Mouse (Mus musculus) layer of hippocampus, adult 18-20 months (tissue): Measurements from ENCODE around the gene Camk2b. TPM values are rescaled to one million over a fixed set of nuclear protein-coding genes. Genes with fewer than 3 reads are reported as not detected.
"Not testable (repeated sequence)": the region's sequence is repeated elsewhere in the genome, so short reads cannot be mapped to it uniquely, and the experiment has no call there.

Source experiments
- DNase-seq, 2 experiments: peaks; one replicate each; pipeline ENCODE4 v3.0.0; 2022; ENCODE audit warnings: low spot score in 2 of 2
- total RNA-seq, 2 experiments: library from RNA; stranded (reverse); gene quantifications; 2 replicates each; pipeline ENCODE4 v1.2.3; 2021

Gene Camk2b
- total RNA-seq, 2 experiments from 2014 or later, result 1,052 to 1,163 TPM

DNA sequence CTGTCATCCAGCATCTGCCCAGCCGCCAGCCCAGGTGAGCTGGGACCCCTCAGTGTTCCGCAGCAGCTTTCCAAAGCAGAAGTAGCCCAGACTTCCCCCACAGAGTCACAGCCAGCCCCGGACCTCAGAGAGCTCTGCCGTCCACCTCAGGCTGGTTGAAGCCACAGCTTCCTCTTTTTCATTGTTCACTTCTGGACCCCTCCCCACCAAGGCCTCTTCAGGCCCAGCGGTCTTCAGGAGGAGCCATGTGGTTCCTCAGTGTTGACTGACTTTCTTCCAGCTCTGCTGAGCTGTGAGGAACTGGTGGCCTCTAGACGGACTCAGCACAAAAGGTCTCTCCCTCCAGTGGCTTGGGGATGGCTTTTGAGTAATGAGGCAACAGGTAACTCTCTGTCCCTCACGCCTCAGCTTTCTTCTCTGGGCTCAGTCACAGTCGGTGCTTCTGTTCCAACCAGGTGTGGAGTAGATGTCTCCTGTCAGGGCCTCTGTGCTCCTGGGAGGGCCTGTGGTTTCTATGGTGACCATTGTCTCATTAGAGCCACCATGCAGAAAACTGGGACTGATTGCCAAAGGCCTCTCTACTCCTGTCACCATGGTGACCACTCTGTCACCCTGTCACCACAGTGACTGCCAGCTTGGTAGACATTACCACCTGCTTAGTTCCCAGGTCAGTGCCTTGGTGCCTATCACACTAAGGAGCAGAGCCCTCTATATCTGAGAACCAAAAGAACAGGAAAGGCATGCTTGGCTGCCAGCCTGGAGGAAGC, 116.4 kb downstream of the Camk2b start, which contains the start of gene Gck:
Gene Gck (minus strand): TSS at position 496 of the 767 bp plus-strand sequence.
- DNase-seq, result no peak

DNA sequence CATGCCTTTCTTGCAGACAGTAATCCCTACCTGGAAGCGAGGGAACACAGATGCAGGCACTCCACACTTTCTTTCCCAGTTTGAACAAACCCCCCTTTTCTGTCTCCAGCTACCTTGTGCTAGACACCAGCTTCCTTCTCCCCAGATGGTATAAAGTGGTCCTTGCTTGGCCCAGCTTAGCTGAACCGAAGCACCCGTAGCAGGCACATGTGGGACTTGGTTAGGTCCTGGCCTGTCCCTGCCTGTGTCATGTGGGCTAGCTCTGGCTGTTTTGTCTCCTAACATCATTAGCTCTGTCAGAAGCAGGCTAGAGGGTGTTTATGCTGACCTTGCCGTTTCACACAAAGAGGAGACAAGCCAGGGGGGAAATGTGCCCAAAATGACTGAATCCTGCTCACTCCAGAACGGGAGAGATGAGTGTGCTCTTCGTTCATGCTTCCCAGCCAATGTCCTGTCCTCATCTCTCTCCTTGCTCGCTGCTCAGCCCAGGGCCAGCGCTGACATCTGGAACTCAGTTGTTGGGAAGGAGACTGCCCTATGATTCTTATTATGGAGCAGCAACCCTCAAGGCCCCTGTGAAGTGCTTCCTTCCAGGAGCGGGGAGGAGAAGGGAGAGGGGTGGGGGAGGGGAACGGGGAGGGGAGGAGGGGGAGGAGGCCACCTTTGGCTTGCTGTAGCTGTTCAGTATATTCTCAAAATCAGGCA, 117.5 kb downstream of the Camk2b start:
- DNase-seq, result no peak

DNA sequence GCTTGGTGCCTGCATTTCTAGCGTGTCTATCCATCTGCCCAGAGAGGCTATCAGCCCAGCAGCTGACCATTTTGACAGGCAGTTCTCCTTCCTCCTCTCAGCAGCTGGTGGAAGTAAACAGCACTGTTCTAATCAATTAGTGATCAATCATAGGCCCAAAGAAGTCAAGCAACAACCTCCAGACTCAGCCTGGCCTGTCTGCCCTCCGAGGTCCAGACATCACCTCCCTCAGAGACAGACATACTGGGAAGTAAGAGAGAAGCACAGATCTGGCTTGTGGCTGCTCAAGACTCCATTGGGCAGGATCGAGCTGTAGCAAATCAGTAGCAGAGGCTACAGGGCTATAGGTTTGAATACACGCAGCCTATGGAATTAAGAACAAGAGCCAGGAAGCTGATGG, 118.4 kb downstream of the Camk2b start:
- DNase-seq, result no peak

DNA sequence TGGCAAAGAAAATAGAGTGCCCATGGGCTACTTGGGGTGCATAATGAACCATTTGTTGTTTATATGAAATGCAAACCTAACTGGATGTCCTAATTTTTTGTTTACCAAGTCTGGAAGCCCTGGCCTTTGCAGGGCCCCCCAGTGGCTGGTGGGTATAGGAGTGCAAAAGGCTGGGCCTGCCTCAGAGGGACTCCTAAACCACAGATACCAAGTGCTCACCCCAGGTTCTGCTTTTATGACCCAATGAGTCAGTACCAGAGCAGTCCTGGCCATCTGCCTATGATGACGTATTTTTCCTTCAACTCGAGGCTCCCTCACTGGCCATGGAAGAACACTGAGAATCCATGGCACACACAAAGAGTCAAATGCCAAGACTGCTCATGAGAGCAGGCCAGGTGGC, 121.1 kb downstream of the Camk2b start:
- no peak for DNase-seq

DNA sequence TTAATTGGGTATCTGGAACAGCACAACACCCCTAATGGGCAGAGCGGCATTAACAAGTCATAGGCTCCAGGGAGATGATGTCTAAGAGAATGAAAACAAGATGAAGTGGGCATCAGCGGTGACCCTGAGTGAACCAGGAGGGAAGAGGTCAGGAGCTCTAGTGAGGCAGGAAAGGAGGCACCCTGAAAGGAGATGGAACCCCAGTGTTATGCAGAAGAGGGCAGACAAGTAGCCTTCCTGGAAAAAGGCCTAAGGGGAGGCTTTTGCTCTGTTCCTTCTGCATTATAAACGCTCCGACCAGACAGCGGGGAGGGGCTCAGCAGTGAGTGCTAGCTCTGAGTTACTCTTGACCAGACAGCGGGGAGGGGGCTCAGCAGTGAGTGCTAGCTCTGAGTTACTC, 123.2 kb downstream of the Camk2b start:
- DNase-seq, result no peak

DNA sequence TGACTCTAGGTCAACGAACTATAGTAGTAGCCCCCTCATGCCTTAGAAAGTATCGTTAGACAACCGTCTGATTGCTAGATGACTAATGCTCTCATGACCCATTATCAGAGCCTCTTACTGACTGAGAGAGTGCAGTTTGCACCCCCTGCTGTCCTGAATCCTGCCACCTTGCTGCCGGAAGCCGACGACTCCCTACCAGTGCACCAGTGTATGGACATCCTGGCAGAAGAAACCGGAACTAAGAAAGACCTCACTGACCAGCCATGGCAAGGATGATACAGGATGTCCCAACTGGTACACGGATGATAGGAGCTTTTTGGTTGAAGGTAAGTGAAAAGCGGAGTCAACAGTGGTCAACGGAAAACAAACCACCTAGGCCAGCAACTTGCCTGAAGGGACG, 131.6 kb downstream of the Camk2b start:
- not testable (repeated sequence) for DNase-seq

DNA sequence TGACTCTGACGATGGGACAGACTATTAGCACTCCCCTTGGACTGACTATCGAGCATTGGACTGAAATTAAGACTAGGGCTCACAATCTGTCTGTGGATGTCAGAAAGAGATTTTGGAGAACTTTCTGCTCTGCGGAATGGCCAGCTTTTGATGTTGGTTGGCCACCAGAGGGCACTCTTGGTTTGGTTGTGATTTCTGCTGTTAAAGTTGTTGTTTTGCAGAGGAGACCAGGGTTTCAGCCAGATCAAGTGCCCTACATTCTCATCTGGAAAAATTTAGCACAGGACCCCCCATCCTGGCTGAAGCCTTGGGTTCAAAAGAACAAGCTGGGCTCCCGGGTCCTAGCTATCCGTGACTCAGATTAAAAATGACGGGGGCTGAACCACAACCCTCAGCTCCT, 134.2 kb downstream of the Camk2b start:
- not testable (repeated sequence) for DNase-seq

DNA sequence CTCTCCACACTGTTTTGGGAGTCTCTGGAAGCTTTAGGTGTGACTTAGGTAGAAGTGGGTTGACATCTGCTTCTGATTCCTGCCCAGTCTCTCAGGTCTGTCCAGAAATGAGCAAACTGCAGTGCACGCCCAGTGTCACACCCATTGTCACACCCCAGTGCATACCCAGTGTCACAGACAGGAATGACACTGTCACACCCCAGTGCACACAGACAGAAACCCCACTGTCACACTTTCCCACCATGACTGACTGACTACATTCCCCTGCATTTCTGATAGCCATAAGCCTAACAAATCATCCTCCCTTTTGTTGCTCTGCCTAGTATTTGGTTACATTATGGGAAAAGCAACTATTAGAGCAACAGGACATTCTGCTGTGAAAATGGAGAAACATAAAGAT, 135.6 kb downstream of the Camk2b start:
- no peak for DNase-seq

DNA sequence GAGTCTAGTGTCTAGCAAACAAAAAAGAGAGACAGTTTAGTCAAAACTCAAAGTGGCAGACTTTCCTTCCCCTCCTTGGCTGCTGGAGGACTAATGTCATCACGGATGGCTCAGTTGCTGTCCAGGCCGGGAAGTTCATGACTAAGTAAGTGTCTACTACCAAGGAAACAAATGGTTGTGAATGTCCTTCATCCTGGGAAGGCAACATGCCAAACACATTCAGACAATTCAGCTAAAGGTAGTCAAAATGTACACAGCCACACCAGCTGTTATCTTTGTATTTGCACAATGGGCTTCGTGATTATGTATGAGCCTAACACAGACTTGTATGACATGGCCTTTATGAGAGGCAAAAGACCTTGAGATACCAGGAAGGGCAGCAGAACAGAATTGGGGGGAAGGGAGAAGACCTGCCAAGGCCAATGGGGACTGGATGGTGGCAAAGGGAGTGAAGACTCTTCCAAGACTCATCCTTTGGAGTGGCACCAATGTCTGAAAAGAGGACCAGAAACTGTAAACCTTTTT, 139.4 kb downstream of the Camk2b start:
- no peak for DNase-seq

DNA sequence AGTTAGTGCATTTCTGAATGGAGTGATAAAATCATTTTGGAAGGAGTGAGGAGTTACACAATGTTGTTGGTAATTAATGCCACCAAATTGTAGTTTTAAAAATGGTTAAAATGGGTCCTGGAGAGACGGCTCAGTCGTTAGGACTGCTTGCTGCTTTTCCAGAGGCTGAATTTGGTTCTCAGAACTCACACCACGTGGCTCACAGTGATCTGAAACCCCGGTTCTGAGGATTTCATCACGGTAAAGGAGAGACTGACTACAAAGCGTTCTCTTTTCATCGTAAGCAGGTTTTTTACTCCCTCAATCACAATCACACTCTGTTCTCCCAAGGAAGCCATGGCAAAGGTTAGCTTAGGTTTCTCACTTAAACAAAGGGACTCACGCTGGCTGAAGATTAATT, 141.5 kb downstream of the Camk2b start:
- DNase-seq, result no peak

DNA sequence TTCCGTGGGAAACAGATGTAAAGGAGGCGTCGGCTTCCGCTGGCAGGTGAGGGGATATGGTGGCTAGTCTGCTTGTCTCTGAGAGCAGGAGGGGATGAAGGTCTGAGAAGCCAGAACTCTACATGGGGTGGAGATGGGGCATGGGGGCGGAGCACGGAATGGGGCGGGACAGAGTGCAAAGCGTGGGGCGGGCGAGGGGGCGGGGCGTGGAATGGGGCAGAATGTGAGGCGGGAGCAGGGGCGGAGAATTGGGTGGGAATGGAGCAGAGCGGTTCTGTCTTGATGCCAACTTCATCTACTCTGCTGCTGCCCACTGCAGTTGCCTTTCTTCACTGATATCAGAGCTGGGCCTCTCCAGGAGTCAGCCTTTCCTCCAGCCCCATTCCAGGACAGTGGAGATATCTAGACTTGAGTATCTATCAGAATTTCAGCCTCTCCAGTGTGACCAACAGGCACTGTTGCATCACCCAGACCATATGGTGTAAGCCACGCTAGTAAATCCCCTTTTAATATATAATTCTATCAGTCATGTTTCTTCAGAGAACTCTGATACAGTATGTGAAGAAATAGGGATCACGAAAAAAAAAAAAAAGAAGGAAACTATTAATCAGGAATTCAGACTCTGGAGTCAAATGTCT, 145.7 kb downstream of the Camk2b start:
- no peak for DNase-seq

Other genes with a start within 250 kb of the Camk2b start
- 10 to 100 TPM in 1 of 2 experiments, 1 to 10 TPM in 1; 9.6 to 11.0 TPM for gene Polm, start 228.3 kb downstream of the Camk2b start, total RNA-seq
- 1 to 10 TPM; 9.1 to 9.2 TPM for gene Aebp1, start 204.4 kb downstream of the Camk2b start, total RNA-seq
- gene Pold2, start 188.1 kb downstream of the Camk2b start, total RNA-seq, result 10 to 100 TPM; 25.9 to 26.6 TPM
- gene Myl7, start 167.6 kb downstream of the Camk2b start, total RNA-seq, result not detected
- 1 to 10 TPM; 1.9 to 3.4 TPM for gene Gck, start 116.3 kb downstream of the Camk2b start, total RNA-seq
- gene Ykt6, start 110.7 kb downstream of the Camk2b start, total RNA-seq, result 10 to 100 TPM; 69.3 to 71.0 TPM
- gene A730071L15Rik, start 133.7 kb upstream of the Camk2b start, total RNA-seq, result not detected
- 100 to 1,000 TPM; 118 to 121 TPM for gene Nudcd3, start 134.1 kb upstream of the Camk2b start, total RNA-seq
- under 1 TPM; 0.20 to 0.32 TPM for gene Npc1l1, start 163.8 kb upstream of the Camk2b start, total RNA-seq
- gene Ddx56, start 201.4 kb upstream of the Camk2b start, total RNA-seq, result 10 to 100 TPM; 42.2 to 46.8 TPM
- 100 to 1,000 TPM; 109 to 114 TPM for gene Tmed4, start 208.5 kb upstream of the Camk2b start, total RNA-seq
- 100 to 1,000 TPM; 212 to 218 TPM for gene Ogdh, start 225.3 kb upstream of the Camk2b start, total RNA-seq